In the genomic region with DNA sequence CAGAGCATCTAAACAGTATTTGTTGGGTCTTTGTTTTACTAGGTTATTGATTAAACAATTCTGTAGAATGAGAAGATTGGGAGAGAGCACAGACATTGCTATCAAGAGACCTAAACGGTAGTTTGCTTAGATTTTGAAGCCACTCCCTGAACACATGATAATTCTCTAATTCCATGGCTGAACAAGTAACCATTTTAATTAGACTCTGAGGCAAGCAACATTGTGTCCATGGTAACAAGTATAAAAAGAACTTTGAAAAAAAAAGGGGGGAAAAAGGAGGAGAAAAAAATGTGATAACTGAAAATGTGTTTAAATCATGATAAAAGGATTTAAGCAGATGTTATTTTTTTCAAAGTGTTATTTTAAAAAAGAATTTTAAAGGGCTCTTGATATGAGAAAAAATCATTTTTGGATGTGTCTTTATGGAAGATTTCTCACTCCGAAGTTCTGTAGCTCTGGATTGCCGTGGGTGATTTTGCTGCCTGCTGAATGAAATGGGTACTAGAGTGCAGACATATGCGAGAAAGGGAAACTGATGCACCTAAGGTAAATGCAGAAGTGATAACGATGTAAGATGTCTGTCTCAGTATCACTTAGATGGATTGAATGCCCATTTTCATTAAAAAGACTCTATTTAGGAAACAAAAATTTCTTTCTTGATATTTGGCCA, we compare ENCODE assay signal across 32 mouse cellular contexts.
DNase-seq lines count a peak whose midpoint lies in the region; ATAC-seq lines count a peak whose summit lies in the region.
"Had no signal": no experiment of that assay in that cellular context is flagged by ENCODE, and none has a peak within 500 bp of the region (broad histone marks: within the 10 kb centered on the region; RNA-seq: fewer than 3 reads in every experiment).

No protein-coding gene starts in this region.

- no peak for DNase-seq in frontal cortex, postnatal 25 days (ENCODE audit: low spot score in 2 of 2)
- peak; percentile 6 for DNase-seq in left cerebral cortex, adult 11 months (ENCODE audit: low spot score)
- DNase-seq in left cerebral cortex, adult 8-10 months (ENCODE audit: low spot score in 2 of 2) = no peak
- DNase-seq in right cerebral cortex, postnatal 10 days (ENCODE audit: low spot score in 2 of 2) = peak; percentile 33 to 47
- DNase-seq in right cerebral cortex, postnatal 14 days = no peak
- DNase-seq in midbrain, embryonic 10.5 days (ENCODE audit: low spot score) = no peak
- DNase-seq: adrenal gland, postnatal 25 days; cerebellum, adult 2 months; cerebellum, postnatal 14 days; gastrocnemius, adult 2 months; gastrocnemius, postnatal 36 days; heart, adult 18-20 months; heart, postnatal 4 days; kidney, adult 8-10 months; kidney, postnatal 4 days; liver, postnatal 0 days; lung, postnatal 36 days; right cerebral cortex, postnatal 25 days; thymus, adult 18-20 months; thymus, postnatal 36 days had no signal

- no peaks in the 10 kb centered on the region for H3K27me3 ChIP-seq in midbrain, embryonic 10.5 days (ENCODE audit: low read depth, poor library complexity, severe bottlenecking)
- H3K27me3 ChIP-seq: hindbrain, embryonic 13.5 days; liver, embryonic 12.5 days; midbrain, embryonic 12.5 days; neural tube, embryonic 12.5 days; stomach, embryonic 15.5 days had no signal

- no peak overlapping the region for H3K27ac ChIP-seq in midbrain, embryonic 10.5 days (replicated peaks)
- H3K27ac ChIP-seq: gastrocnemius, adult 2 months; hindbrain, embryonic 13.5 days; kidney, postnatal 0 days; liver, embryonic 12.5 days; midbrain, embryonic 12.5 days; neural tube, embryonic 12.5 days; stomach, embryonic 15.5 days had no signal

- peak; percentile 90 for ATAC-seq in frontal cortex, adult (ENCODE audit: low TSS enrichment)
- ATAC-seq: CD4-positive, CD25-positive, alpha-beta regulatory T cell, adult 4 months; forebrain, embryonic 16.5 days; intestine, embryonic 16.5 days; liver, embryonic 12.5 days; liver, postnatal 0 days had no signal

- H3K4me1 ChIP-seq in midbrain, embryonic 10.5 days = no peaks in the 10 kb centered on the region
- H3K4me1 ChIP-seq: hindbrain, embryonic 13.5 days; liver, embryonic 12.5 days; midbrain, embryonic 12.5 days; neural tube, embryonic 12.5 days; stomach, embryonic 15.5 days had no signal

- no peaks in the 10 kb centered on the region for H3K36me3 ChIP-seq in midbrain, embryonic 10.5 days
- H3K36me3 ChIP-seq: hindbrain, embryonic 13.5 days; liver, embryonic 12.5 days; midbrain, embryonic 12.5 days; neural tube, embryonic 12.5 days; stomach, embryonic 15.5 days had no signal

- H3K4me3 ChIP-seq in midbrain, embryonic 10.5 days = no peak overlapping the region
- H3K4me3 ChIP-seq: erythroblast, embryonic 14.5 days; gastrocnemius, adult 2 months; hindbrain, embryonic 13.5 days; liver, embryonic 12.5 days; midbrain, embryonic 12.5 days; myocyte; neural tube, embryonic 12.5 days; stomach, embryonic 15.5 days had no signal

- 87% methylated on average over 5 of the region's 5 CpGs for WGBS in midbrain, embryonic 10.5 days

- H3K9me3 ChIP-seq in midbrain, embryonic 10.5 days (replicated peaks) = no peaks in the 10 kb centered on the region
- H3K9me3 ChIP-seq: hindbrain, embryonic 13.5 days; liver, embryonic 12.5 days; midbrain, embryonic 12.5 days; neural tube, embryonic 12.5 days; stomach, embryonic 15.5 days had no signal

Comparison
In these comparisons a context has a peak if more than half of its experiments do, and no peak if none do; other contexts are left out.
1. DNase-seq: peak in left cerebral cortex, adult 11 months (single experiment) and right cerebral cortex, postnatal 10 days (2 of 2); none in frontal cortex, postnatal 25 days (0 of 2), left cerebral cortex, adult 8-10 months (0 of 2), right cerebral cortex, postnatal 14 days (single experiment) and midbrain, embryonic 10.5 days (single experiment).